Mouse (Mus musculus): ENCODE measurements around the gene Fgf4.
A peak's percentile ranks its signal among the peaks of the same experiment; 100 is the strongest.

The Fgf4 gene

DNA sequence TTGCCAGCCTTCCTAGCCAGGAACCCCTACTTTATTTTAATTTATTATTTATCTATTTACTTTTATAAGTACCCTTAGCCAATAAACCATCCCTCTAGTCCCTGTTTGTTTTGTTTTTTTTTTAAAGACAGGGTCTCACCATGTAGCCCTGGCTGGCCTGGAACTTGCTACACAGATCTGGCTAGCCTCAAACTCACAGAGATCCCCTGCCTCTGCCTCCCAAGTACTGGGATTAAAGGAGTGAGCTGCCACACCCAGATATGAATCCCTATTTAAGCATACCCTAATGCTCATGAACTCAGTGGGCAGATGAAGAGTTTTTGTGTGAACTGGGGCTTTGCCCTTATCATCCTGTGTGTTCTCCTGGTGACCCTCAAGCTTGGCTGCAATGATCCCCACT, at the start of gene Fgf4:
Fgf4 (plus strand) TSS at position 301 of the 400 bp plus-strand sequence.
- DNase-seq, result no peak

DNA sequence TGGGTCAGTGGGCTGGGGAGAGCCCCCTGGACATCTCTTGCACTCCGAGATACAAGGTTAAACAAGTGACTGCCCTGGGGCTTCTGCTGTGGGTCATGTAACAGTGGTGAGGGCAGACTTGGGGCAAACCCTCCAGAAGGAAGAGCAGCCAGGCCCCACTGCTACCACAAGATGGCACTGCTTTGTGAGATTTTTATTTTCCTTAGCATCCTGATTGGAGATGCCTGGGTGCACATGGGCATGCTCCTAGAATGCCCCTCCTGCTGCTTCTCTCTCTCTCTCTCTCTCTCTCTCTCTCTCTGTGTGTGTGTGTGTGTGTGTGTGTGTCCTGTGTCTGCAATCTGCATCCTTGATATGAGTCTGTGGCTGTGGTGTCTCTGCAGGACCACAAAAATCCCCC, 48.7 kb upstream of the Fgf4 start:
- peak; percentile 20 for DNase-seq

DNA sequence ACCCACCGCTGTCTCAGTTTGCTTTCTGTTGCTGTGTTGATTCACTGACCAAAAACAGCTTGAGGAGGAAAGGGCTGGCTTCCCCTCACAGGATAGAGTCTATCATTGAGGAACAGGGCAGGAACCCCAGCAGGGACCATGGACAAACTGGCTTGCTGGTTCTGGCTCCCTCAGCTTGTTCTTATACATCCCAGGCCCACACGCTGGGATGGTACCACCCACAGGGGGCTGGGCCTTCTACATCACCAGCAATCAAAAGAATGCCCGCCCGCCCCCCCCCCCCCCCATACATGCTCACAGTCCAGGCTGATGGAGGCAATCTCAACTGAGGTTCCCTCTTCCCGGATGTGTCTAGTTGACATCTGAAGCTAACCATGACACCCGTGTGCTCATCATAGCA, 40.1 kb upstream of the Fgf4 start:
- DNase-seq, result no peak

DNA sequence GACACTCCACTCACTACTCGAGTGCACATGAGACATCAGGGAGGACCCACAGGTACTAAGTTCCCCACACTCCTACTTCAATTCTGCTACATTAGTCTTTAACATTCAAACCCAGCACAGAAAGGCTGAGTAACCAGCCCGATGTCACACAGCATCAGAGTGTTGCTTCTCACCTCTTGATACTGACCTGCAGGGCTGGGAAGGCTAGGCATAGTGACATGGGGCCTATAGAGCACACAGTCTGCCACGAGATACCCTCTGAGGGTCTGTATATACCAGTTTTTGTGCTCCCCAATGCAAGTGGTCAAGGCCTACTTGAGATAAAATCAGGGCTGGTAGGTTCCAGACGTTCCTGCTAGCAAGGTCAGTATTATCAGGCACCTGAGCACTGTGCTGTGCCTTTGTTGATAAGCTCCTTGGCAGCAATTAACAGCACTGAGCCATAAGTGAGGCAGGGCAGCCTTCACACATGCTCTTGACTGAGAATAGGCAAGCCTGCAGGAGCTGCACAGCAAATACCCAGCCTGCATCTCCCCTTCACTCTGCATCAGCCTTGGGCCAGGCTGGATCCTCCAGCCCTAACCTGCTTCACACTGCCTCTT, 39.1 kb upstream of the Fgf4 start:
- no peak for DNase-seq

DNA sequence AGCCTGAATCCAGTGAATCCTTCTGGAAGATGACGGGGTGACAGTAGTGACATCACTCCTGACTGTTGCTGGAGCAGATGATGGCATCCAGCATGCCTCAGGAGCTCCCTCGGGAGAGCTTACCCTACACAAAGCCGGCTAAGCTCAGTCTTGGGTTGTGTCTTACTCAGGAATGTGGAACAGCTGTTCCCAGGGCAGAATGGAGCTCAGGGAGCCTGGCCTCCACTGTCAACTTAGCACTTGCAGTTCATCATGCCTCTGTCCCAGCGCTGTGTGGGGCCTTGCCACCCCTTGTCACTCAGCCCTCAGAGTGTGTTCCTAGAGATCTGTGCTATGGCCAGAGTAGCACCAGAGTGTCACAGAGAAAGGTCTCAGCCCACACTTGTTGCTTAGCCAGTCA, 35.6 kb upstream of the Fgf4 start:
- DNase-seq, result no peak

DNA sequence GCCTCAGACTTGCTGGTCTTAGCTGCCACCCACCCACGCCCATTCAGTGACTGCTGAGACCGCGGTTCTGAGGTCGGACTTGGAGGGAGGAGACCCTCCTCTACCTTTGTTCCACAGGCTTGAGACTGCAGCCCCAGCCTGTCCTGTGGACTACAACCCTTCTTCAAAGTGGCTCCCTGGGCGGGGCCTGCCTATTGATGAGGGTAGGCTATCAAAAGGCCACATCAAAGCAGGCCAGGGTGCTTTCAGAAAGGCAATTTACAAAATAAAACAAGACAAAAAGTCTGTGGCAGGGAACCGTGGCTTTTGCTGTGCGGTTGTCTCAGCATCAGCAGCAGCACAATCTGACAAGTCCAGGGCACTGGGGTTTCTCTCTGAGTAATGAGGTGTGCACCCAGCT, 25.3 kb upstream of the Fgf4 start:
- no peak for DNase-seq

DNA sequence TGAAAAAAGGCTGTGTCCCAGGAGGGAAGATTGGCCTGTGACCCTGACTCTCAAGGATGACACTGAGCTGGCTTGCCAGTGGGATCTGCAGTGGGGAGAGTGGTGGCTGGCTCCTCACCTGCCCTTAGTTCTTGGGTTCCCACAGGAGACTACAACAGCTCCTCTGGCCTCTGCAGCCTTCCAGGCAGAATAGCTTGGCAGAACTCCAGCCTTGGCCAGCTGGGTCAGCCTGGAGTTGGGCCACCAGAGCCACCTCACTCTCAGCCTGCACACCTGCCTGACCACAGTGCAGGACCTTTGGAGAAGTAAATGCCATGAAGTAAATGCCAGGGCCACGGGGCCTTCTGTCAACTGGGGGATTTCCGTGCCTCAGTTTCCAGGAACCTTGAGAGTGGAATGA, 23.2 kb upstream of the Fgf4 start:
- no peak for DNase-seq

DNA sequence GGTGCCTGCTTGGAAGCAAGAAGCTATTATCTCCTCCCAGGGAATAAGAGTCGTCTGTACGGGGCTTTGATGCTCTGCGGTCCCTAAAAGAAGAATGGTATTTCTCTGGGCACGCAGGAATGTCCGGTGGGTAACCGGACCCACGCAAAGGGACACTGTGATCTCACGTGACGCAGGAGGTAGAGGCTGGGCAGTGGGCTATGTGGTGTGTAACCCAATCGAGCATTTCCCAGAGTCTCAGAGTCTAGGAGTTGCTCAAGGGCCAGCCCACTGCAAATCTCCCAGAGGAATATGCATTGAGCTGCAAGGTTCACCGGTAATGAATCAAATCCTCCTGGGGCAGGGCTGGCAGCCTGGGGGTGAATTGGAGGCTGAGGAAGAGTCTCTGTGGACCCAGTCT, 18.8 kb upstream of the Fgf4 start:
- DNase-seq, result no peak

DNA sequence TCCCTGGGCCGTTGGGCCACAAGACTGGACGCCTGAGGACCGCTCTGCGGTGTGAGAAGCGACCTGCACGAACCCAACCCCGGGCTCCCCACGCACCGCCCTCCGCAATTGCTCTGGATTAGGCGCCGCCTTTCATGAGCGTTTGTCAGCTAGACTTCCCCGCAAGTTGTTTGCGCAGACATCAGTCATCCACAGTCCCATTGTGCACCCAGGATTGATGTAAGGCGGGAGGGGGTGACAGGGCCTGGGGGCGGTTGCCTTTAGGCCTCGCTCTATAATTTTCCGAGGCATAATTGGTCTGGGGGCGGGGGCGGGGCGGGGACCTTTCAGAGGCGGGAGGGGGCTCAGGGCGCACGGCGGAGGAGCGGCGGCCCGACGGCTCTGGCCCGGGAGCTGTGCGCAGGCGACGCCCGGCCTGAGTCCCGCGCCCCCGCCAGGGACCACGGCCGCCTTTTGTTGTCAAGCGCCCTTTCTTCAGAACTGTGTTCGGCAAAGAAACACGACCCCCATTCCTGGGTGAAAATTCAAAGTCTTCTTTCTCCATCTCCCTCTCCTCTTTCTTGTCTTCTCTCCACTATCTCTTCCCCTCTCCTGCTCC, 9.2 kb upstream of the Fgf4 start, which contains the start of gene Fgf3:
Fgf3 (plus strand) TSS at position 193 of the 598 bp plus-strand sequence.
- no peak for DNase-seq

DNA sequence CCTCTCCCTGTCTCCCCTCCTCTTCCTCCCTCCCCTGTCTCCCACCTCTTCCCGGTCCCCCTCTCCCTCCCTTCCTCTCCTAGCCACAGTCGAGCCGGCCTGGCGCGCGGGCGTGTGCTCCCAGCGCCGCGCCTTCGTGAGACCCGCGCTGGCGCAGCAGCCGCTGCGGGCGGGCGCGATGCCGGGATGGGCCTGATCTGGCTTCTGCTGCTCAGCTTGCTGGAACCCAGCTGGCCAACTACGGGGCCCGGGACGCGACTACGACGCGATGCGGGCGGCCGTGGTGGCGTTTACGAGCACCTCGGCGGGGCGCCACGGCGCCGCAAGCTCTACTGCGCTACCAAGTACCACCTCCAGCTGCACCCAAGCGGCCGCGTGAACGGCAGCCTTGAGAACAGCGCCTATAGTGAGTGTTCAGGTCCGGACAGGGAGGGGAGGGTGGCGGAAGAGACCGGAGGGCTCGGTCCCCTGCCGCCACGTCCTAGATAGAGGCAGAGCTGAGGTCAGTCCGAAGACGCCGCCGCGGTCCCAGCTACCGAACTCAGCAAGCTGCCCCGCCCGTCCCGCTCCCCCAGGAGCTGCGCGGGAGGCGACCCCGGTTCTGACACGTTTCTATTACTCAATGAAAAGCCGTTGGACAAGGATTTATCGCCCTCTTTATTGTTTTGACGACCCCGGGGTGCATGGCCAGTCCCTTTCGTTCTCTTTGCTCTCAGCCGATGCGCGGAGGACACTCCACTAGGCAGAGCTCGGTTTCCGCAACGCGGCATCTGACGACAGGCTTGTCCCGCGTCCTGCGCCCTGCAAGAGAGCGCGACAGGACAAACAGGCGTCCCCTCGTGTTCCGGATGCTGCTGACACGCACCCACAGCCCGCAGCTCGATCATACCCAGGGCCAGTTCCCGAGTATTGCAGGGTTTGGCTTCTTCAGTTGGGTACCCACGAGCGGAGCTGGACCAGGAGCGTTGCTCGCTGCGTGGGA, 8.4 kb upstream of the Fgf4 start:
- no peak for DNase-seq

DNA sequence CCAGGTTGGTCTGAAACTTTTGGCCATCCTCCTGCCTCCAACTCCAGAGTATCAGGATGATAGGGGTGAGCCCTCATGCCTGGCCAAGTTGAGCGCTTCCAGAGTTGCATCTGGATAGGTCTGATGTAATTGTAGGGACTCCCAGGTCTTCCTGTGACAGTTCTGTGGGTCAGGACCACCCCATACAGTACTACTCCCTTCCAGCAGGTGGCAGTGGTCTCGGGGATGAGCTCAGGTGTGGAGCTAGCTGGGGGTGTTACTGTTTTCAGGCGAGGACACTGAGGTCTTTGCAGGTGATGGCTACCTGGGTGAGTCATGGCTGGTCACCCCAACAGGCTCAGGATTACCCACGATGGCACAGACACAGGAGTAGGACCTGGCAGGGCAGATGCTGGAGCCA, 1.0 kb upstream of the Fgf4 start:
- no peak for DNase-seq

DNA sequence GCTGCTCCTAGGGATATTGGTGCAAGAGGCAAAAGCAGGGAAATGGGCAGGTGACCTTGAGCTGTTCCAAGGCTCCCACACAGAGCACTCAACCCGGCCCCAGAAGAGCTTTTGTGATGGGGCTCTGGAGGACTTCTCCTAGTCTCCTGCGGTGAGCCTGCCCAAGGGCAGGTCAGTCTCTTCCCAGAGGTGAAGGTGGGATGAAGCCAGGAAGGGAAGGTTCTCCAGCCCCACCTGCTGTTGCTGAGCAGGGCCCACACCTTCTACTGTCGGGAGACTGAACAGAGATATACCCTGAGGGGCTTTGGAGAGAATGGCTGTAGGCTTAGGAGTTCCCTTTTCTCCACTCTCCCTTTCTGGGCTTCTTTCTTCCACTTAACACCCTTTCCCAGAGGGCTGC, 4.2 kb downstream of the Fgf4 start:
- no peak for DNase-seq

DNA sequence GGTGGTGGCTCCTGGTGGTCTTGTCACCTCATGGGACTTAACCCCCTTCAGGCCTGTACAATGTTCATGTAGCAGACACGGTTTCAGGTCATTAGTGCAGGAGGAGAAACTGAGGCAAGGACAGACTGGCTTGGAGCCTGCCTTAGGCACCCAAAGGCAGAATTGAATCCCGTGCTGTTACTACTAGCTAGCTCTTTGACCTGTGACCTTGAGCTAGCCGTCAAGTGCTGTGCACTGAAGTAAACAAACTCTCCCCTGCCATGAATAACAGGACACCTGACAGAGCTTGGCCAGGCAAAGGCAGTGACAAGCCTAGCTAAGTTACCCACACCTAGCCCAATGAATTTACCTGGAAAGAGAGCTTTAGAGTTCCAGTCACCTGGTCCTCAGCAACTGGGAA, 7.8 kb downstream of the Fgf4 start:
- no peak for DNase-seq

DNA sequence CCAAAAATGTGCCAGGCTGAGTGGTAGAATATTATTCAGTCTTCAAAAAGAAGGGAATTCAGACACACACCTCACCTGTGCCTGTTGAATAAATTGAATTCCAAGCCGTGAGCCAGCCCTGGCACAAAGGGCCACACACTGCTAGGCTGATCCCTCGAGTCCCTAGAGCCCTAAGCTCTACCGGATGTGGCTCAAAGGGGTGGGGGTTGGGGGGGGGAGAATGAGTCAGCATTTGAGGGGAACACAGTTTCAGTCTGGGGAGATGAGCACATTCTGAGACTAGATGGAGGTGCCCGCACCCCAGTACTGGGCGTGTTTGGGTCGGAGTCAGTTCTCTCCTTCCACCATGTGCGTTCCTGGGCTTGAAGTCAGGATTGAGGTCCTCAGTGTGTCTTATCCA, 10.0 kb downstream of the Fgf4 start:
- no peak for DNase-seq

DNA sequence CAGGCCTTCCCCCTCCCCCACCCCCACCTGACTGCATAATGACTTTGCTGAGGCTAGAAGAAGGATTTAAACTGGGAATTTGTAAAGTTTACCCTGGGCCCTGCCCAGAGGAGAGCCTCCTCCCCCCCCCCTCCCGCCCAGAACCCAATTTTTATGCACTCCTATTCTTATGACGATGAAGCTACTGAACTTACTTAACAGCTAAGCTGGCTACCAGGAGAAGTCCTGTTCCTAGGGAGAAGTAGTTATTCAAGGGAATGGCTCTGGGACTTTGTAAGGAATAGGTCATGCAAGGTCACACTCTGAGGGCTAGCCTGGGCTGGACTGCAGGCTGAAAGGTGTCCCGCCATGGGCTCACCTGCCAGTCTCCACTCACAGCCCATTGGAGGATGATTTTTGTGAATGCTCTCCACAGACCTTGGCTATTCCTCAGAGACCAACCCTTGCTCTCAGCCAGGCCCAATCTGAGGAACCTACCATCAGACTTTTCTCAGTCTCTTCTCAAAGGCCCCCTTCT, 10.7 kb downstream of the Fgf4 start:
- no peak for DNase-seq

DNA sequence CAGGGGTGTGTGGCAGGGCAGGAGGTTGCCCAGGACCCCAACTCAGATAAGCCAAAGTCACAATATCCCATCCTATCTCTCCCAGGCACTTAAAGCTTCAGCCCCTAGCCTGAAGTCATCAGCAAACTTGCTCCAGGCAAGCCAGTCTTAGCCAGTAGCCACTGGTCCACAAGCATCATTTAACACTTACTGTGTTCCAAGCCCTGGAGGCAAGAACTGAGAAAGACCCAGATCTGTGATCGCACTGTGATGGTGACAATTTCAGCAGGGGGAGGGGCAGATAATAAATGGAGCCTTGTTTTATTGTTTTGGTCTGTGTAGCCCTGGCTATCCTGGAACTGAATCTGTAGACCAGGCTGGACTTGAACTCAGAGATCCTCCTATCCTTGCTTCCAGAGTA, 11.5 kb downstream of the Fgf4 start:
- DNase-seq, result no peak

DNA sequence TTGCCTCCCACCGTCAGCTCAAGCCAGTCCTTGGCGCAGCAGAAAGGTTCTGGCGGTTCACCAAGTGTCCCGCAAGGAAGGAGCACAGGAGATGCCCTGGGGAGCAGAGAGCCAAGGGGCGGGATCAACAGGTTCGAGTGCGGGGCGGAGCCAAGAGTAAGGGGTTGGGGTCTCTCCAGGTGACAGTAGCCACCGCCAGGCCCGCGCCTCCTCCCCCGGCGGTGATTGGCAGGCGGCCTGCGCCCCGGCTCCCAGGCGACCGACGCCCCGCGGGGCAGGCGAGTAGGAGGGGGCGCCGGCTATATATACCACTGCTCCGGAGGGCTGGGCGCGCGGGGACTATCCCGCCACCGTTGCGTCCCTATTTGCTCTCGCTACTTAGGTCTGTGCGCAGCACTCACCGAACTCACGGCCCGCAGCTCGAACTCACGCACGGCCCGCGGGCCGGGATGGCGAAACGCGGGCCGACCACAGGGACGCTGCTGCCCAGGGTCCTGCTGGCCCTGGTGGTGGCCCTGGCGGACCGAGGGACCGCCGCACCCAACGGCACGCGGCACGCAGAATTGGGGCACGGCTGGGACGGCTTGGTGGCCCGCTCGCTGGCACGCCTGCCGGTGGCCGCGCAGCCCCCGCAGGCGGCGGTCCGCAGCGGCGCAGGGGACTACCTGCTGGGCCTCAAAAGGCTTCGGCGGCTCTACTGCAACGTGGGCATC, 14.0 kb downstream of the Fgf4 start:
- DNase-seq, result no peak

DNA sequence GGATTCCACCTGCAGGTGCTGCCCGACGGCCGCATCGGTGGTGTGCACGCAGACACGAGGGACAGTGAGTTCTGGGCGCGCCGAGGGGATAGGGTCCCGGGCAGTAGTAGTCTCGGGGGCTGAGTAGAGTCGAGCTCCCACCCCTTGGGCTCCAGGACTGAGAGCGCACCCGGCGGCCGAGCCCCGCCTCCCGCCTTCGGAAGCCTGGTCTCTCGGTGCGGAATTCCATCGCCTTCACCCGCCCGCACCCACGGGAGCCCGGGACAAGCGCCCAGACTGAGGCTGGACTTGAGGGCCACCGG, 14.6 kb downstream of the Fgf4 start:
- DNase-seq, result no peak

DNA sequence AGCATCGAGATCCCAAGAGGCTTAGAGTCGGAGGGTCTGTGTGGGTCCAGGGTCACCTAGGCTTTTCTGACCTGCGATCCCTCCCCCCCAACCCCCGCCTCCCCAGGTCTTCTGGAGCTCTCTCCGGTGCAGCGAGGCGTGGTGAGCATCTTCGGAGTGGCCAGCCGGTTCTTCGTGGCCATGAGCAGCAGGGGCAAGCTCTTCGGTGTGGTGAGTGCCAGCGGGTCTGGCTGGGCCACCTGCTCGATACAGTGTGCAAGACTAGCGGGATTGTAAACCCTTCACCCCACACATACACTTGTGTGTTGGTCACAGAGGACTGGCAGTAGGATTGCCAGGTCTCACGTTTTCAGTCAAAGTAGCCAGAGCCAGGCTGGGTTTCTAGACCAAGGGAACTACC, 15.0 kb downstream of the Fgf4 start:
- DNase-seq, result peak; percentile 7

DNA sequence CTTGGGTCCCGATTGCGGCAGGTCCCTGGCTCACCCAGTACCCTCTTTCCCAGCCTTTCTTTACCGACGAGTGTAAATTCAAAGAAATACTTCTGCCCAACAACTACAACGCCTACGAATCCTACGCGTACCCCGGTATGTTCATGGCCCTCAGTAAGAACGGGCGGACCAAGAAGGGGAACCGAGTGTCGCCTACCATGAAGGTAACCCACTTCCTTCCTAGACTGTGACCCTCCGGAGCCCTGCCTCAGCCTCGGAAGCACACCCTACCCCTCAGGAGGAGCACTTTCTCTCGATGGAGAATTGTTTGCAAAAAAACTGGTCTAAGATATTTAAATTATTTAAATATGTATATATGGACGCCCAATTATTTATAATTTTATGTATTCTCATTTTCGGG, 15.5 kb downstream of the Fgf4 start:
- no peak for DNase-seq

DNA sequence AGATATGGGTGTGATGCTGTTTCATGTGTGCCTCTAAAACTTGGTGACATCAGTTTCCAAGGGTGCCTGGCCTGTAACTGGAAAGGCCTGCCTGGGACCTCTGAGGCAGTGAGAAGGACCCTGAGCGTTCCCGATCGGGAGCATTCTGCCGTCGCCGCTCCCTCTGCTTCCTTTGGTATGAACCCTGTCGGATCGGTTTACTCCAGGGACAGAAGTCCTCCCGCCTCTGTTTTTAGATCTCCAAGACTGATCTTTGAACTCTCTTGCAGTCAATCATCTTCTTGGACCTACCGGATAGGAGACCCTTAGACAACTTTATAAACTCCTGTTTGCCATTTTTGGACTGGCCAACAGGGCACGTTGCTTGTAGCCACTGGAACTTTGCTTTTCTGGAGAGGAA, 16.0 kb downstream of the Fgf4 start:
- no peak for DNase-seq

DNA sequence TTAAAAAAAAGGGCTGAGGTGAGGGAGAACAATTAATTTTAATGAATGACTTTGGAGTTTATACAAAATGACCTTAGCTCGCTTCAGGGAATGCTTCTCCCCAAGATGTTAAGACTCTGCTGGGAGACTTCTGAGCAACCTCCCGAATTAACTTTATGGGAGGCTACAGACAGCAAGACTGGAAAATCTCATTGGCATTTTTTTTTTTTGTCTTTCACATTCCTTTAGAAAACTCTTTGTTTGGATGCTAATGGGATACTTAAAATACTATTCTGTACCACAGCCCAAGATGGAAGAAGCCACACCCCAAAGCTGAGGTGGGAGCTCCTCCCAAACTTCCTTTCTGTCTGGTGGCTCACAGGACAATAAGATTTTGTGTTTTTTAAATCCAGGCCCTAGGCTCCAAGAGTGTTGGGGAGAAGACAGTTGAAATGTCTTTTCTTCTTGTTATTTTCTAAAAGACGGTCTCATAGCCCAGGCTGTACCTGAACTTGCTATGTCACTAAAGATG, 17.0 kb downstream of the Fgf4 start:
- no peak for DNase-seq

DNA sequence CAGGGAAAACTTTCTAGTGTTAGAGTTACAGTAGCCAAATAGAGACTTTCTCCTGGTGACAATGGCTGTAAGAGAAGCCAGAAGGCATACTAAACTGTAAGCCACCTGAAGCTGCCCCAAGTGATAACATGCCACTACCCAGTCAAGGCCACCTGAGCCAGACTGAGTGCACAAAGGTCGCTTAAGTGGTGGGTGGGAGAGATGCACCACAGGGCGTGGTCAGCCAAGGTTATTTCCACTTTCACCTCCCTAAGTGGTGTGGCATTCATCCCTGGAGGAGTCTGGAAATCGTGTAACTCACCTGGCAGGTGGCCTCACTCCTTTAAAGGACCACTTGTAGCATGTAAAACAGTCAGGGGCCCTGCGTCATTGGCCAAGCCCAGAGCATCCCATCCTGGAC, 20.0 kb downstream of the Fgf4 start:
- no peak for DNase-seq
